Mouse (Mus musculus) monocyte, adult 5-6 weeks (primary cell): Measurements from ENCODE around the gene Gapvd1. TPM values are rescaled to one million over a fixed set of nuclear protein-coding genes. Genes with fewer than 3 reads are reported as not detected.

Experiments used
- ATAC-seq: fragments of 153-309, 156-312 bp; replicated peaks from 2 replicates; pipeline ENCODE4 v1.8.0; 2017; ENCODE audit warnings: mild to moderate bottlenecking; ENCODE audit not compliant: low TSS enrichment, insufficient number of reproducible peaks, severe bottlenecking, poor library complexity, low FRiP score
- total RNA-seq: library from RNA; stranded (forward); fragments of 200-1000, 200-491, 200-594 nt; gene quantifications from 3 replicates; pipeline ENCODE4 v1.2.3, GENCODE M21; 2017

Gene Gapvd1
- total RNA-seq, 1 experiment from 2014 or later, result 107 TPM

GRCm38 (mm10) chr2:34737911-34738310 is 17.1 kb downstream of the Gapvd1 start:
- ATAC-seq, result no peak

GRCm38 (mm10) chr2:34736626-34737025 is 18.4 kb downstream of the Gapvd1 start:
- no peak for ATAC-seq

GRCm38 (mm10) chr2:34727045-34727728 is 27.8 kb downstream of the Gapvd1 start:
- ATAC-seq, result no peak

GRCm38 (mm10) chr2:34725269-34725668 is 29.8 kb downstream of the Gapvd1 start:
- no peak for ATAC-seq

- no peak for ATAC-seq
Measured at GRCm38 (mm10) chr2:34718196-34718595, 36.8 kb downstream of the Gapvd1 start.

- ATAC-seq, result no peak
Measured at GRCm38 (mm10) chr2:34711904-34712303, 43.1 kb downstream of the Gapvd1 start.

GRCm38 (mm10) chr2:34708675-34709074 is 46.4 kb downstream of the Gapvd1 start:
- no peak for ATAC-seq

GRCm38 (mm10) chr2:34696592-34696991 is 58.4 kb downstream of the Gapvd1 start:
- no peak for ATAC-seq

- no peak for ATAC-seq
Measured at GRCm38 (mm10) chr2:34692861-34693260, 62.2 kb downstream of the Gapvd1 start.

GRCm38 (mm10) chr2:34684076-34684870 is 70.8 kb downstream of the Gapvd1 start:
- ATAC-seq, result no peak

GRCm38 (mm10) chr2:34677976-34678375 is 77.1 kb downstream of the Gapvd1 start:
- no peak for ATAC-seq

- ATAC-seq, result no peak
Measured at GRCm38 (mm10) chr2:34677061-34677460, 78.0 kb downstream of the Gapvd1 start.

- ATAC-seq, result no peak
Measured at GRCm38 (mm10) chr2:34673846-34674245, 81.2 kb downstream of the Gapvd1 start.

GRCm38 (mm10) chr2:34671385-34672026 is 83.5 kb downstream of the Gapvd1 start:
- ATAC-seq, result no peak

- ATAC-seq, result no peak
Measured at GRCm38 (mm10) chr2:34670470-34670869, 84.6 kb downstream of the Gapvd1 start.

GRCm38 (mm10) chr2:34669203-34669746 is 85.8 kb downstream of the Gapvd1 start:
- no peak for ATAC-seq

- no peak for ATAC-seq
Measured at GRCm38 (mm10) chr2:34668440-34669191, 86.4 kb downstream of the Gapvd1 start.

- no peak for ATAC-seq
Measured at GRCm38 (mm10) chr2:34667820-34668219, 87.2 kb downstream of the Gapvd1 start.

GRCm38 (mm10) chr2:34647410-34647809 is 107.6 kb downstream of the Gapvd1 start:
- no peak for ATAC-seq
